In genomic region chr19:36183127-36183526, GRCm38 (mm10) we compare ENCODE assay signal across 8 mouse cellular contexts.
DNase-seq lines count a peak whose midpoint lies in the region; ATAC-seq and TF ChIP-seq lines count a peak whose summit lies in the region.

No protein-coding gene starts in this region.

- H3K4me1 ChIP-seq in midbrain, embryonic 13.5 days (replicated peaks) = no peaks in the 10 kb centered on the region

- no peaks in the 10 kb centered on the region for H3K27me3 ChIP-seq in Patski
- H3K27me3 ChIP-seq in midbrain, embryonic 13.5 days = no peaks in the 10 kb centered on the region

- in situ Hi-C loops in Patski (cut with MboI; ENCODE audit: low pct_unique_long_range_greater_than_20kb) = loop anchor here (5.0 kb wide), 1 partner anchor 259 kb away; no protein-coding TSS in a partner anchor

- no peak overlapping the region for H3K27ac ChIP-seq in midbrain, embryonic 13.5 days

- H3K9me3 ChIP-seq in midbrain, embryonic 13.5 days = no peaks in the 10 kb centered on the region

- intact Hi-C loops in left cerebral cortex, postnatal 36 days (cut with DNase I) = loop anchor here (1.0 kb wide), 1 partner anchor 257 kb away; no protein-coding TSS in a partner anchor

- POLR2A ChIA-PET in Patski (lab: Charles Lee) = interaction anchor here (0.5 to 0.6 kb wide), 2 partner anchors 195 to 554 kb away, joined by 3 to 4 read pairs; partner anchors contain the start of gene Ppp1r3c

- H3K9ac ChIP-seq in midbrain, embryonic 13.5 days (replicated peaks) = no peak overlapping the region

- peak; percentile 85 for TF ChIP-seq CTCF in Patski (IDR thresholded peaks at IDR 0.05)

- DNase-seq in 3134 (ENCODE audit: extremely low read depth, insufficient read length, low spot score) (peak; percentile 32), Patski (ENCODE audit: low read depth, low spot score) (peak; percentile 9)
- DNase-seq in embryo, embryonic 10 days (ENCODE audit: low spot score) = peak; percentile 82
- peak; percentile 65 to 72 for DNase-seq in heart, adult 18-20 months
- DNase-seq in kidney, adult 11 months = peak; percentile 60
- peak; percentile 43 to 54 for DNase-seq in left cerebral cortex, postnatal 36 days (ENCODE audit: low spot score in 2 of 2)
- peak; percentile 60 to 65 for DNase-seq in spleen, postnatal 36 days (ENCODE audit: low spot score in 2 of 2)

- no peaks in the 10 kb centered on the region for H3K36me3 ChIP-seq in midbrain, embryonic 13.5 days

- 26% methylated on average over 2 of the region's 2 CpGs for WGBS in midbrain, embryonic 13.5 days

- H3K4me3 ChIP-seq in midbrain, embryonic 13.5 days (replicated peaks) = no peak overlapping the region

- CTCF ChIA-PET in Patski (lab: Charles Lee) = interaction anchor here (0.6 to 2.5 kb wide), 10 partner anchors 9 to 257 kb away, joined by 3 to 21 read pairs (median 4); no protein-coding TSS in a partner anchor

- H3K4me2 ChIP-seq in midbrain, embryonic 13.5 days (replicated peaks) = no peak overlapping the region

- peak; percentile 91 for ATAC-seq in Patski
- peak; percentile 82 for ATAC-seq in midbrain, embryonic 13.5 days

Comparison
In these comparisons a context has a peak if more than half of its experiments do, and no peak if none do; other contexts are left out.
1. DNase-seq: peak in every context shown above with its lines; median percentile 82 in embryo, embryonic 10 days; 68 in heart, adult 18-20 months; 62 in spleen, postnatal 36 days; 60 in kidney, adult 11 months; 48 in left cerebral cortex, postnatal 36 days; 32 in 3134; 9 in Patski.